Mouse (Mus musculus) gonadal fat pad, adult 2 months (tissue): ENCODE measurements around the gene Slc25a3. TPM values are rescaled to one million over a fixed set of nuclear protein-coding genes. Genes with fewer than 3 reads are reported as not detected.

Experiments
- DNase-seq: peaks from one replicate; pipeline ENCODE4 v3.0.0-alpha.2; 2012; ENCODE audit warnings: low read depth
- polyA plus RNA-seq: library from polyadenylated mRNA; depleted of rRNA; stranded (reverse); fragments of >200 nt; gene quantifications from 2 replicates; pipeline ENCODE4 v1.2.3, GENCODE M21; 2012

Gene Slc25a3
- polyA plus RNA-seq, 1 experiment = 214 TPM

DNA sequence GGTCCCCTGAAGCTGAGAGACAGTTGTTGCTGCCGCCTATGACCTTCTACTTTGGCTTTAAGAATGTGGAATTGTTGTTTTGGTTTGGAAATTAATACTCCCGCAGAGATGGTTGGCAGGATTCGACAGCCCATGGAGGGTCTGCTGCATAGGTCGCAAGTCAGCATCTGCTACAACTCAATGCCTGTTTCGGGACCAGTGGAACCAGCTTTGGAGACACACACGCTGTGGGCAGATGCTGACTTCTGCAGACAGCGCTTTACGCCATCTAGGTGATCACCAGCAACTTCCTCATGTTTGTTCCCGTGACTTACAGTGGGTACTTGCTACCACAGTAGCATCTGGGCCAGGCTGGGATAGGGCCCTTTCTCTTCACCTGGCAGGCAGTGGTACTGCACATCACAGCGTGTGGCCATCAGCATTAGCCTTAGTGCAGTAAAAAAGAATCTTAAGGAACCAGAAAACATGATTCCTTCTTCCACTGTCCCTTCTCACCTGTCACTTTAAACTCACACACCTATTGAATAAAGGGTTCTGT is 18.9 kb upstream of the Slc25a3 start:
- DNase-seq = no peak

DNA sequence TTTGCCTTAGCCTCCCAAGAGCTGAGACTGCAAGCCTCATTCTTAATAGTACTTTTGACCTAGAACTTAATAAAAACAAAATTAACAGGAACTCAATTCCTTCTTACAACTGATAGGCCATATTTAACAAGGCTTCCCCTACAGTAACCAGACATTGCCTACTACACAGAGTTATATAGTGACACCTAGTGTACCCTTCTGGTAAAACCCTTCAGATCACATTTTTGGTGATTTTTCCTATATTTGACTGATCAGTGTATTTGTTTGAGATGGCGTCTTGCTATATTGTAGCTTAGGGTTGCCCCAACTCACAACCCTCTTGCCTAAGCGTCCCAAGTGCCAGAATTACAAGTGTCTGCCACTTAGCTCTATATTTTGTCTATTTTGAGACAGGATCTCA is 17.7 kb upstream of the Slc25a3 start:
- no peak for DNase-seq

DNA sequence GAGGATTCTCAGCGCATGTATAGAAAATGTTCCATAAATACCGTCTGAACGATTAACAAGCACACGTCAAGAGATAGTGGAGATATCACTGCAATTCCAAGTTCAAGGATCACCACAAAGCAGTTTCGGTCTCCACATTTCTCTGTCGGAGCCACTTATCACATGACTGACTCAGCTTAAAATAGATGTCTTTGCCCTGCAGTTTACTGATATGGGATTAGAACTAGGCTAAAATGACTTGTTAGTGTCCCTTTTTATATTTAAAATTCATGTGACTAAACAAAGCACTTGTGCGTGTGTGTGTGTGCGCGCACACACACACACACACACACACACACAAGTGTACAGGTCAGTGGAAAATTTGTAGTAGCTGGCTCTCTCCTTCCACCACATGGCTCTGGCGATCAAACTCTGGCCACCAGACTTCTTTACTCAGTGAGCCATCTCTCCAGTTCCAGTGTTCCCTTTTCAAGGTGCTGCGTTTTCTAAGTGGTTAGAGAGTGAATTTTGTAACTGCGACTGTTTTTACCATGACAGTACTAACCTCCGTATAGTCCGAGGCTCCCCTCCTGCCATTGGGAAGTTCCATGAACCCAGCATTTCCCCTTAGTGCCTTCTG is 15.4 kb upstream of the Slc25a3 start:
- DNase-seq = no peak

DNA sequence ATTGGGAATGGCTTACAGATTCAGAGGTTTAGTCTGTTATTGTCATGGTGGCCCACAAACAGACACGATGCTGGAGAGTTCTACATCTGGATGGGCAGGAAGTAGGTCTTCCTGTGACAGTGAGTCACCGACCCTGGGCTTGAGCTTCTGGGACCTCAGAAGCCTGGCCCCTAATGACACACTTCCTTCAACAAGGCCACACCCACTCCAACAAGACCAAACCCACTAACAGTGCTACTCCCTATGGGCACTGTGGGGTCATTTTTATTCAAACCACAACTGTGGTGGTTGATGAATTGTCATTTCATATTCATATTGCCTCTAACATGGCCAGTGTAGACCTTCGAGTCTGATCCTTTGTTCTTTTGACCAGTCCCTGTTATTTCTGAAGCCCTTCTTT is 14.5 kb upstream of the Slc25a3 start:
- DNase-seq = no peak

DNA sequence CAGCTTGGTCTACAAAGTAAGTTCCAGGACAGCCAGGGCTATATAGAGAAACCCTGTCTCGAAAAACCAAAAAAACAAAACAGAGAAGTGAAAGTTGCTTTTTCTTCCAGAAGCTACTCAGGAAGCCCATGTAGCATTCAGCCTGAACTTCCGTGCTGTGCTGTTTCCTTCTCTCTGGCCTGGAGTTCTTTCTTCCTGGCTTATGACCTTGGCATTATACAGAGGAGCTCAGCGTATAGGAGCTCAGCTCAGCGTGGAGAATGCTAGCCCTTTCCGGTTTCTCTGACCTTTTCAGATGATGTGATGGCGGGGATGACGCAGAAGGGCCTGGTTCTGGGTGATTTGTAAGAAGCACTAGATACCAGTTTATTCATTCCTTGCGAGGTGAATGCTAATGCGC is 13.5 kb upstream of the Slc25a3 start:
- DNase-seq = no peak

DNA sequence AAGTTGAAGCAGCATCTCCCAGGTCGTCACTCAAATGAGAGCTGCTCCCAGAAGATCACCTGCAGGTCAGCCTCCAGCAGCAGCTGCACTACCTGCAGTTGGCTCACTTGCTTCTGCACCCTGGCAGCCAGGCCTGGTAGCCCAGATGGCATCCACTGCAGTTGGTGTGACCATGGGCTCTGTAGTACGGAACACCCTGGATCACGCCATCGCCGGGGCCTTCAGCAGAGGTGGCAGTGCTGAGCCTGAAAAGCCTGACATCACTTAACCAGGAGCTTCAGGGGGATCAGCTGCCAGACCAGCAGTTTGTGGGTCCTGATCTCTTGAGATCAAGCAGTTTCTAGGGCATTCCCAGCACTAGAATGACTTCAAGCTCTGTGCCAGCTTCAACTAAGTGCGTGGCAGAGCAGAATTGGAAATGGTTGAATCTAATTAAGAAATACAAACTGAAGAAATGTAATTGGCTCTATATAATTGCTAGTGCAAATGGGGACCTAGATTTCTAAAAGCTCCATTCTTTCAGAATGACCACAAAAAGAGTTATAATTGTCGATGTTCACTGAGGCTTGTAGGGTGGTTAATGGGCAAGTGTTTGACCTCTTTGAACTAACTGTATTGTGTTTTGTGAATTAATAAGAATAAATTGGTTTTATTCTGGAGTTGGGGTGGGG is 11.6 kb upstream of the Slc25a3 start:
- DNase-seq = no peak

DNA sequence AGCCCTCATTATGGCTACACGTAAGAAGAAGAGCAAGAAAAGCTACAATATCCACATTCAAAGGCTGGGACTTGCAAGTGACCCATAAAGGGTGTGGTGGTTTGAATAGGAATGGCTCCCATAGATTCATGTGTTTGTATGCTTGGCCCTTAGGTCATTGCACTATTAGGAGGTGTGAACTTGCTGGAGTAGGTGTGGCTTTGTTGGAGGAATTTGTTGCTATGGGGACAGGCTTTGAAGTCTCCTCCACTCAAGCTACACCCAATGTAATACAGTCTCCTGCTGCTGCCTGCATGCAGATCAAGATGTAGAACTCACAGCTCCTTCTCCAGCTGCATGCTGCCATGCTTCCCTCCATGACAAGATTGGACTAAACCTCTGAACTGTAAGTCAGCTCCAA is 7.7 kb upstream of the Slc25a3 start:
- DNase-seq = no peak

DNA sequence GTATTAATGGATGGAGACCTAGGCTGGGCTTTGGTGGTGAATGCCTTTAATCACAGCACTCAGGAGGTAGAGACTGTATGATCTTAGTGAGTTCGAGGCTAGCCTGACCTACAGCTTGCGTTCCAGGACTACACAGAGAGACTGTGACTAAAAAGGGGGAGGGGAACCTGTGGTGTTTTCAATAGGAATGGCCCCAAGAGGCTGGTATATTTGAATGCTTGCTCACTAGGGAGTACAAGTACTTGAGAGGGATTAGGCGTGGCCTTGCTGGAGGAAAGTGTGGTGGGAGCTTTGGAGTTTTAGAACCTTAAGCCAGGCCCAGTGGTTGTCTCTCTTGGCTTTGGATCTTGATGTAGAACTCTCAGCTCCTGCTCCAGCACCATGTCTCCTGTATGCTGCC is 6.9 kb upstream of the Slc25a3 start:
- no peak for DNase-seq

DNA sequence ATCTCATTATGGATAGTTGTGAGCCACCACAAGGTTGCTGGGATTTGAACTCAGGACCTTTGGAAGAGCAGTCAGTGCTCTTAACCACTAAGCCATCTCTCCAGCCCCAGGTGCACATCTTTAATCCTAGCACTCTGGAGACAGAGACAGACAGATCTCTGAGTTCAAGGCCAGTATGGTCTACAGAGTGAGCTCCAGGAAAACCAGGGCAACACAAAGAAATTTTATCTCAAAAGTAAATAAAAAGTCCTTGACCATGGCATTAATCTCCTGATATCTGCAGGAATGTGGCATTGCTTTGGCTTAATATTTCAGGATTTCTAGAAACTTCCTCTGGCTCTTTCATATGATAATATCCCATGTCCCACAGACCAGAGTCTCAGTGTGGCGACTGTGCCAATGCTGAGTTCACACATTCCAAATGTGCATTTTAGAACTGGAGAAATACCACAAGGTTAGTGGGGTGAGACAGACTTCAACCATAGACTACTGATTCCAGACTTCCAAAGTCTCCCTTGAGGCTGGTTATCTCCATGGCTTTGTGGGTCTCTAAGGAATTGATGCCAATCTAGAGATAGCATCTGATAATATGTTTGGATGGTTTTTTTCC is 4.8 kb upstream of the Slc25a3 start:
- no peak for DNase-seq

DNA sequence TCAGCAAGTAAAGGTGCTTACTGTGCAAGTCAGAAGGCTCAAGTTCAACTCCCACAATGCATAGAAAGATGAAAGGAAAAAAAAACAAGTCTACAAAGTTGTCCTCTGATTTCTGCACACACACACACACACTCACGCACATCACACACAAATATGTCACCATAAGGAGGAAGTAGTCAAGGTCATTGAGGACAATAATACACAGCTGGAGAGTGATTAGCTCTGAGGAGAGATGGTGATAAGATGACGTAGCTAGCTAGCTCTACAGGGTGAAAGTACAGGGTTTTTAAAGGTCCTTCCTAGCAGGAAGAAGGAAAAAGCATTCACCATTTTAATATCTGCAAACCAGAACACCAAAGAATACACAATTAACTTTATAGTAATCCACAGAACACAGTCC is 3.5 kb upstream of the Slc25a3 start:
- no peak for DNase-seq

DNA sequence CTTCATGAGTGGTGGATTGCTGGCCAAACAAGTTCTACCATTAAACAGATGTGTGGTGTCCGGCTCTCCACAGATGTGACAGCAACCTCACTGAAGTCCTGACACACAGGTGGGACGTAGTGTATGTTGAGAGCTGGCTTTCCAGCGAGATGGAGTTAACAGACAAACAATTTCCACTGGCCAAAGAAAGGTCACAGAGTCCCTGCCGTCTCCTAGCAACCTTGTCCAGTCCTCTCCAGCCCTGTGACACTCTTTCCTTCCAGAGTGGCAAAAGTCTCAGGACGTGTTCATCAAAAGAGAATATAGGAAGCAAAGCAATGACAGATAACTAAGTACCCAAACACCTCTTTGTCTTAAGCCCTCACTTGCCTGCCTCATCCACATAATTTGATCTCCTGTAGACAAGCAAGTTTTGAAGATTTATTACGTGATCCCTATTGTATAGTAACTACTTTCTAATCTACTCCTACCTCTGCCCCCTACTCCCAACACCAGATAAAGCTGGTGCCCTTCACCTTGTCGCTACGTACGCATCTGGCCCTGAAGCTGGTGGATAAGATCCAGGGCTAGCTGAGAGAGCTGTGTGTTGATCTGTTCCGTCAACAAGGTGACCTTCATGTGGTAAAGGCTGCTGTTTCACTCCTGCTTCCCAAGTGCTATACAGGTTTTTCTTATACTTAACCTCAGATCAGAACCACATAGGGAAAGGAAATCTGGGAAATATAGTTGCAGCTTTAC is 2.9 kb upstream of the Slc25a3 start:
- DNase-seq = no peak

DNA sequence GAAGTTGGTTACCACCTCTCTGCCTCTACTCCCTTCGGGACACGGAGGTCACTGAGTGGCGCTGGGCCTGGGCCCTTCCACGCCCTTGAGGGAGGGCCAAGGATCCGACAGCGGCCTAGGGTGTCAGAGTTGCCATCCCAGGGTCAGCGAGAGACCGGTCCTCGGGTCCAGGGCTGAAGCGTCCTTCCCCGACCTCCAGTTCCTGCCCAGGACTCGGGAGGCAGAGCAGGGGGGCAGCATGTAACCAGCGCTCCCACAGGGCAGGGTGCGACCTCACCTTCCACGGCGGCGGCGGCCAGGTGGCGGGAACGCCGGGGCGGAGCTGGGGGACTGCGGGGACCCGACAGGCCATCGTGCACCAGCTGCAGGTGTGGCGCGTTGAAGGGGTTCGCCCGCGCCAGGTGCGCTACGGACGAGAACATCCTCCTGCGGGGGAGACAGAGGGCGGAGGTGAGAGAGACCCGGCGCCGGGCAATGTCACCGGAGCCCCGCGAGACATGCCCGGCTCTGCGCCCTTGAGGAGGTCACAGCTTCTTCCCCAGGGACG is 505 bp downstream of the Slc25a3 start:
- DNase-seq = no peak

DNA sequence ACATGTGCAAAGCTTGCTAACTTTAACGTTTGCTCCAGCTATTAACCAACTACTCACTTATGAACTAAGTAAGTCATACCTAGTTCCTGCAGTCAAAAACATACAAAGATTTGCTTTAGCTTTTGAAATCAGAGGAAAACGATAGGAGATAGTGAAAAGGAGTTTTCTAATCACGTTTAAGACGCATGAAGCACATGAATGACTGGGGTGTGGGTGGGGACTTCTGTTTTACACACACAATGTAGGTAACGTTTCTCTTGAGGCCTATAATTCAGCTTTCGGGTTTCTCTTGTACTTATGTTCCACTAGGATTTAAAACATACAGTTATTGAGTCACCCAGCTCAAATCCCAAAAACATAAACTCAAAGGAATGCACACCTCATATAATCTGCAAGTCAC is 1.2 kb downstream of the Slc25a3 start:
- DNase-seq = no peak

DNA sequence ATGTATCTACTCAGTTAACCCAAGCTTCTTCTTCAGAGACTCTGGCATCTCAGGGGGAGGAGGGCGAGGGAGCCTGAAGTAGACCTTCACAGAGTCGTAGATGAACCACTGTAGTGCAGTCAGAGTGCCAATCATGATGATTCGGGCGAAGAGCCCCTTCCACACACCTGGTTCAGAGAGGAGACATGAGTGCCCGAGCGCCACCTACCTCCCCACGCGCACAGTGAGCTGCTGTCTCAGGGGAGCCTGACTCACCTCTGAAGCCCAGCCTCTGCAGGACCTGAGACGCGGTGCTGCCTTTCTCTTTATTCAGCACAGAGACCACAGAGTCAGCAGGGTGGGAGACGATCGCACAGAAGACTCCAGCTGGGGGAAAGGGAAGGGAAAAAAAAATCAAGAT is 6.9 kb downstream of the Slc25a3 start:
- DNase-seq = no peak

DNA sequence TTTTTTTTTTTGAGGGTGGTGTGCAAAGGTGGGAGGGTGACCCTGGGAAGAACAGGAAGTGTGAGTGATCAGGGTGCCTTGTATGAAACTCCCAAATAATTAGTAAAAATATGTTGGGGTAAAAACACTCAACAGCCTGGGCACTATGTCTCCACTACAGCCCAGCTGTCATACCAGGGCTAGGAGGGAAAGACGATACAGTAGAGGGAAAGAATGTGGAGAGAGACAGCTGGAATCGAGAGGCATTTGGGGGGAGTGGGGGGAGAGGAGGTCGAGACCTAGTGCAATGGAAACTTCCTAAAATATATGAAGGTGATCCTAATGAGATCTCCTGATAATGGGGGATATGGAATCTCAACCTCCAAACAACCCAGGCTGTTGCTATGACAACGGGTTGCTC is 14.0 kb downstream of the Slc25a3 start:
- DNase-seq = no peak

DNA sequence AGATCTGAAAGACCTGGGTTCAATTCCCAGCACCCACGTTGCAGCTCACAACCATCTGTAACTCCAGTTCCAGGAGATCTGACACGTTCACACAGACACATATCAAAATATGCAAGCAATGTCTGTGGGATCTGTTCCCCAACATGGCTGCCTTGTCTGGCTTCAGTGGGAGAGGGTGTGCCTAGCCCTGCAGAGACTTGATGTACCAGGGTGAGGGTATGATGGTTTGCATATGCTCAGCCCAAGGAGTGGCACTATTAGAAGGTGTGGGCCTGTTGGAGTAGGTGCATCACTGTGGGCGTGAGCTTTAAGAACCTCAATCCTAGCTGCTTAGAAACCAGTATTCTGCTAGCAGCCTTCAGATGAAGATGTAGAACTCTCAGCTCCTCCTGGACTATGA is 17.9 kb downstream of the Slc25a3 start:
- DNase-seq = no peak

DNA sequence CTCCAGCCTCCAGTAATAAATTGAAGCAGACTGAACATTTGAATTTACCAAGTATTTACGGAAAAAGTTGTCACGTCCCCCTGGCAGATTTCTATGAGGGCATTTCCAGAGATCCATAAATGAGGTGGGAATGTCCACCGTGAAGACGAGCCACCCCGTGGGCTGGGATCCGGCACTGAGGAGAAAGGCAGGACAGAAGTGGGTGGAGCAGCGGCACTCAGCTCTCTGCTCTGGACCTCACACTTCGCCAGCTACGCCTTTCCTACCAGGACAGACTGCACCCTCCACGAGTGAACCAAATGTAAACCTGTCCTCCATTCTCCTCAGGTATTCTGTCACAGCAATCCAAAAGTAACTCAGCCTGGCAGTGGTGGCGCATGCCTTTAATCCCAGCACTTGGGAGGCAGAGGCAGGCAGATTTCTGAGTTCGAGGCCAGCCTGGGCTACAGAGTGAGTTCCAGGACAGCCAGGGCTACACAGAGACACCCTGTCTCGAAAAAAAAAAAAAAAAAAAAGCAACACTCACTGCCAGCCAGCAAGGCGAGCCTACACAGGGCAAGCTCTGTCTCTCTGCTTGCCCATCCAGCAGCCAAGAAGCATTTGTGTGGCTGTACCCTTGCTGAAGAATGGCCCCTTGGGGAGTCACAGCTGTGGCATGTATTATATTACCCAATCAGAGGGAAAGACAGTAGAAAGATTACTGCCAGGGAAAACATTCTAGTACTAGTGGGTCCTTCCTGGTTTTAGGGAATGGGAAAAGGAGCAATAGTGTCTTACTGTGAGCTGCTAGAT is 20.9 kb downstream of the Slc25a3 start:
- no peak for DNase-seq

DNA sequence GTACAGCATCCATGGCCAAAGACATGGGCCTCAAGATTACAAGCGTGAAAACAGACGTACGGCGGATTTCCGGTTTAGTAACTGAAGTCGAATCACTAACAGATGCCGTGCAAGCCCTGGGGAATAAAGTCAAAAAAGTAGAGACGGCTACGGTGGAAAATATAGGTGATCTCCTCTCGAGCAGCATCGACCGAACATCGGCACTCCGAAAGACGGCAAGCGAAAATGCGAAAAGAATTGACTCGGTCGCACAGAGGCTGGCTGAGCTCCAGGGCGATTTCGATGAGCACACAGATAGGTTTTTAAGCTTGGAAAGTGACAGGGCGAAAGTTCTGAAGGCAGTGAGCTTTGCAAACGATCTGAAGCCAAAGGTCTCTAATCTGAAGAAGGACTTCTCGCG is 21.9 kb downstream of the Slc25a3 start:
- DNase-seq = no peak

DNA sequence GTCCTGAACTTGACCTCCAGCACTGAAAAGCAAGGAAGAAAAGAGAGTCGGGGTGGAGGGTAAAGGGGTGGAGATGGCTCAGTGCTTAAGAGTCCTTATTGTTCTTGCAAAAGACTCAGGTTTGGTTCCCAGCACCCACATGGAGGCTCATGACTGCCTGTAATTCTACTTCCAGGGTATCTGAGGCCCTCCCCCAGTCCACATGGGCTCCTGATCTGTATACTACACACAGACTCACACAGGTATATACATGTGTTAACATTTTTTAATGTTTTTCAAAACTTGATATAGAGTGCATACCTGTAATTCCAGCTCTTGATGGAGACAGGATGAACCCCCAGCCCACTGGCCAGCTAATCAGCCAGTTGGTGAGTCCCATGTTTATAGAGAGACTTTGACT is 23.8 kb downstream of the Slc25a3 start:
- no peak for DNase-seq

DNA sequence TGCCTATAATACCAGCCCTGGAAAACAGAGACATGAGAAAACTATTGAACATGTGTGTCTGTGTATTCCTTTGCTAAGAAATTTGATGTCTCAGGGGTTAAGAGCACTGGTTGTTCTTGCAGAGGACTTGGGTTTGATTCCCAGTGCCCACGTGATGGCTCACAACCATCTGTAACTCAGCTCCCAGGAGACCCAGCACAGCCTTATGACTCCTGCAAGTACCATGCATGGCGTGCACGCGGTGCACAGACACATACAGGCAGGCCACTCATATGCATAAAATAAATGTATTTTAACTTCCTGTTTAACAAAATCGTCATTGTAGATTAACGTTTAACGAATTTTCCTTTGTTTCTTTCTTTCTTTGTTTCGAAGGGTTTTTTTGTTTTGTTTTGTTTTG is 25.8 kb downstream of the Slc25a3 start:
- no peak for DNase-seq
